Mouse (Mus musculus) heart, embryonic 14.5 days (tissue): ENCODE results near the gene Tmem127. TPM values are rescaled to one million over a fixed set of nuclear protein-coding genes. Genes with fewer than 3 reads are reported as not detected.
"Not testable (repeated sequence)": the region's sequence is repeated elsewhere in the genome, so short reads cannot be mapped to it uniquely, and the experiment has no call there.

Experiments
- ATAC-seq: fragments of 200-750 bp; cut with Nextera tagmentation; 2 replicates; pipeline ENCODE4 v1.8.0; 2017; ENCODE audit warnings: low read depth, moderate TSS enrichment; ENCODE audit not compliant: insufficient number of reproducible peaks, insufficient read depth, low FRiP score
- H3K27ac ChIP-seq, 2 experiments: fragments of 200-500 bp in 1 of 2; fragments of 300-500 bp in 1 of 2; sonication (generic) in 1 of 2; replicated peaks in 1 of 2; 2 replicates each; pipeline ENCODE4 v1.5.1; 2012 to 2014; ENCODE audit warnings: low read depth in 2 of 2, low read length in 2 of 2, control low read depth in 1 of 2, mild to moderate bottlenecking in 1 of 2, mixed read lengths in 1 of 2; ENCODE audit not compliant: control insufficient read depth in 1 of 2, insufficient read depth in 1 of 2
- H3K27me3 ChIP-seq: fragments of 300-500 bp; sonication (generic); 2 replicates; pipeline ENCODE4 v1.6.1; 2014; ENCODE audit warnings: mild to moderate bottlenecking, low read length, control low read depth; ENCODE audit not compliant: control insufficient read depth, insufficient read depth
- H3K36me3 ChIP-seq: fragments of 300-500 bp; sonication (generic); 2 replicates; pipeline ENCODE4 v1.6.1; 2014; ENCODE audit warnings: mild to moderate bottlenecking, control low read depth, low read length, mixed read lengths; ENCODE audit not compliant: control insufficient read depth, insufficient read depth
- H3K4me1 ChIP-seq, 2 experiments: fragments of 200-500 bp in 1 of 2; fragments of 300-500 bp in 1 of 2; sonication (generic) in 1 of 2; 2 replicates each; pipeline ENCODE4 v1.6.1; 2012 to 2014; ENCODE audit warnings: low read length in 2 of 2, control low read depth in 1 of 2, mixed read lengths in 1 of 2; ENCODE audit not compliant: control insufficient read depth in 2 of 2, insufficient read depth in 2 of 2
- H3K4me2 ChIP-seq: fragments of 300-500 bp; sonication (generic); 2 replicates; pipeline ENCODE4 v1.6.1; 2014; ENCODE audit warnings: mild to moderate bottlenecking, low read length
- H3K4me3 ChIP-seq, 2 experiments: fragments of 200-500 bp in 1 of 2; fragments of 300-500 bp in 1 of 2; sonication (generic) in 1 of 2; 2 replicates each; pipeline ENCODE4 v1.5.1; 2012 to 2014; ENCODE audit warnings: low read length in 2 of 2, mild to moderate bottlenecking in 2 of 2, control low read depth in 1 of 2, low read depth in 1 of 2, moderate library complexity in 1 of 2; ENCODE audit not compliant: control insufficient read depth in 1 of 2, insufficient read depth in 1 of 2
- H3K9ac ChIP-seq: fragments of 300-500 bp; sonication (generic); 2 replicates; pipeline ENCODE4 v1.6.1; 2014; ENCODE audit warnings: mild to moderate bottlenecking, low read length
- H3K9me3 ChIP-seq: fragments of 300-500 bp; sonication (generic); 2 replicates; pipeline ENCODE4 v1.6.1; 2016; ENCODE audit warnings: low read length, control low read depth; ENCODE audit not compliant: control insufficient read depth
- WGBS: fragments of 180-500 bp; shearing (Covaris S2); extraction: QIAGEN DNeasy Blood & Tissue Kit; methylation state at CpG from one replicate; pipeline ENCODE4 v1.1.7; 2014; 5-methylcytosine and 5-hydroxymethylcytosine counted together
- polyA plus RNA-seq: library from polyadenylated mRNA; unstranded; fragments of >200 nt; fragmentation: Nextera tagmentation; extraction: Ambion mirVana; gene quantifications from 2 replicates; pipeline ENCODE4 v1.2.1, GENCODE M21; 2014

The Tmem127 gene
- polyA plus RNA-seq, 1 experiment from 2014 or later = 17.7 TPM

- Histone ChIP-seq H3K36me3 (peaks cover 6% of the 10 kb centered on the region; the same call in 1 of the 2 replicates), H3K9me3 (no peaks in the 10 kb centered on the region), H3K4me3 (peak within 1 kb of the TSS; percentile 57 to 78), H3K4me1 (peaks cover 2 to 4% of the 10 kb centered on the region in 2 experiments), H3K27ac (peak within 1 kb of the TSS; percentile 92 to 94), H3K27me3 (no peaks in the 10 kb centered on the region), H3K4me2 (peak within 1 kb of the TSS; percentile 84), H3K9ac (peak within 1 kb of the TSS; percentile 82)
- ATAC-seq = peak; percentile 99
- under 1% methylated on average over 49 of the region's 49 CpGs for WGBS
These were observed 22.0 kb downstream of the Tmem127 start, which contains the start of gene Stard7 for GRCm38 (mm10) chr2:127269491-127270299. Stard7 (plus strand) TSS chr2:127270218.

DNA sequence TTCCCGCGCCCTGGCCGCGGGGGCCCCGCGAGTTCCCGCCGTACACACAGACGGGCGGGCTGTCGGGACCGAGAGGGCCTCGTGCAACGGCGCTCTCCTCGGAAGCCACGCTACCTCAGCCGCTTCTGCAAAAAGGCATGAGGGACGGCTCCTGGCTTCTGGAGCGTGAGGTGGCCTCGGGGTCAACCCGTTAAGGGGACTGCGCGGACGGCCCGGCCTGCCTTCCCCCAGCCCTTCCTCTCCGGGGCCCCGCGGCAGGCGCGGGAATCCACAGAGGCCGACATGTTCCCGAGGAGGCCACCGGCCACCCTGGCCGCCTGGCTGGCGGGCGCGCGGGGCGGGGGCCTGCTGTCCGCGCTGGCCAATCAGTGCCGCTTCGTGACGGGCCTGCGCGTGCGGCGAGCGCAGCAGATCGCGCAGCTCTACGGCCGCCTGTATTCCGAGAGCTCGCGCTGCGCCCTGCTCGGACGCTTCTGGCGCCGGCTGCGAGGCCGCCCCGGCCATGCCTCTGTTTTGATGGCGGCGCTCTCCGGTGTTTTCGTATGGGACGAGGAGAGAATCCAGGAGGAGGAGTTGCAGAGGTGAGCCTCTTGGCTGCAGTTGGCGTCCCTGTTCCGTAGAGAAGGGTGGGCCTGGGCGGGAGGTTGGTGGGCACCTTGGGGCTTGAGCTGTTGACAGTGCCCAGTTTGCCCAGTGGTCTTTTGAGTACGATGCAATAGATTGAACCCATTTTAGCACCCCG, 22.8 kb downstream of the Tmem127 start:
- under 1% methylated on average over 74 of the region's 75 CpGs for WGBS
- peak overlapping the region; percentile 84 for H3K4me2 ChIP-seq
- ATAC-seq = peak; percentile 90
- H3K36me3 ChIP-seq = peaks cover 6% of the 10 kb centered on the region; the same call in 1 of the 2 replicates
- no peaks in the 10 kb centered on the region for H3K27me3 ChIP-seq
- H3K4me1 ChIP-seq = peaks cover 2 to 11% of the 10 kb centered on the region in 2 experiments
- peak overlapping the region; percentile 92 to 94 for H3K27ac ChIP-seq
- H3K9ac ChIP-seq = peak overlapping the region; percentile 82
- H3K9me3 ChIP-seq = no peaks in the 10 kb centered on the region
- H3K4me3 ChIP-seq = peak overlapping the region; percentile 57 to 78

DNA sequence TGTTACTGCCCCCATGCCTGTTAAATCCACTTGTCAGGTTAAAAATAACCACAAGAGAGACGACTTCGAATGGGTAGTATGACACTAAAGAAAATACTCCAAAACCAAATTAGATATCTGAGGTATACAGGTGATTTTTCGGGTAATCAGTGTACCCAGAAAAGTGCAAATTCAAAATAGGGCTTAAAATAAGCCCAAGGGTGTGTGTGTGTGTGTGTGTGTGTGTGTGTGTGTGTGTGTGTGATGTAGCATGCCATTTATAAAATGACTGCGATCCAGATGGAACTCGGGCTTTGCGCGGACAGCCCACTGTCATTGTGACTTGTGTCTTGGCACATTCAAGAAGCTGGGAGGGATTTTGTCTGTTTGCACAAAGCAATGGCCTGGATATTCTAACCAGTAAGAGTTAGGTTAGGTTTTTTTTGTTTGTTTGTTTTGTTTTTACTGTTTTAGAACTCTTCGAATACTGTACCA, 23.4 kb downstream of the Tmem127 start:
- WGBS = 5% methylated on average over 8 of the region's 8 CpGs
- H3K27ac ChIP-seq = peak overlapping the region; percentile 77 to 92
- ATAC-seq = no peak
- H3K4me1 ChIP-seq = peaks cover 2 to 18% of the 10 kb centered on the region in 2 experiments
- peak overlapping the region; percentile 84 for H3K4me2 ChIP-seq
- no peaks in the 10 kb centered on the region for H3K27me3 ChIP-seq
- H3K36me3 ChIP-seq = peaks cover 6% of the 10 kb centered on the region; the same call in 1 of the 2 replicates
- H3K9ac ChIP-seq = peak overlapping the region; percentile 82
- H3K4me3 ChIP-seq = peak overlapping the region; percentile 57 to 78
- no peaks in the 10 kb centered on the region for H3K9me3 ChIP-seq

DNA sequence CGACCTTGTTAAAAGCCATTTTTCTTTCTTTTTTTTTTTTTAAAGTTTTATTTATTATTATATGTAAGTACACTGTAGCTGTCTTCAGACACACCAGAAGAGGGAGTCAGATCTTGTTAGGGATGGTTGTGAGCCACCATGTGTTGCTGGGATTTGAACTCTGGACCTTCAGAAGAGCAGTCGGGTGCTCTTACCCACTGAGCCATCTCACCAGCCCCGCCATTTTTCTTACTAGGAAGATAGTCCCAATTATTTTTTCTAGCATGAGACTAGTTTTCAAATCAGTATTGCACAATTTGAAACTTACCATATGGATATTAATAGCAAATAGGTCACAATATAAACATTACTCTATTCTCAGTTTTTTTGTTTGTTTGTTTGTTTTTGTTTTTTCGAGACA, 24.3 kb downstream of the Tmem127 start:
- Histone ChIP-seq H3K4me2 (peak overlapping the region; percentile 84), H3K4me1 (peaks cover 2 to 20% of the 10 kb centered on the region in 2 experiments)
- H3K27ac ChIP-seq, H3K9me3 ChIP-seq, H3K4me3 ChIP-seq, H3K36me3 ChIP-seq, H3K9ac ChIP-seq, H3K27me3 ChIP-seq, ATAC-seq: not testable (repeated sequence)
- 91% methylated on average over 4 of the region's 4 CpGs for WGBS

DNA sequence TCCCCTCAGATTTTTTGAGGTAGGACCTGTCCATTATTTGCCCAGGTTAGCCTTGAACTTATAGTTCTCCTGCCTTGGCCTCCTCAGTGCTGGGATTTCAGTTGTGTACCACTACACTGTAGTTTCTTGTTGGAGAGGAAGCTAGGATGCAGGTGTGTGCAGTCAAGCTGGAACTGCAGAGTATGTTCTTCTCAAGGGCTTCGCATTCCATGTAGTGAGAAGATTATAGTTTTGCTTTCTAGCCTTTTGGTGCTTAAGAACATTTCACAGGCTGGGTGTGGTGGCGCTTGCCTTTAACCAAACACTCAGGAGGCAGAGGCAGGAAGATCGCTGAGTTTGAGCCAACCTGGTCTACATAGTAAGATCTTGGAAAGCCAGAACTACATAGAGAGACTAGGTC, 25.1 kb downstream of the Tmem127 start:
- Histone ChIP-seq H3K36me3 (peaks cover 6% of the 10 kb centered on the region; the same call in 1 of the 2 replicates), H3K4me2 (no peak overlapping the region), H3K9me3 (no peaks in the 10 kb centered on the region), H3K27me3 (no peaks in the 10 kb centered on the region), H3K9ac (no peak overlapping the region), H3K4me1 (peaks cover 2 to 20% of the 10 kb centered on the region in 2 experiments), H3K4me3 (no peak overlapping the region), H3K27ac (no peak overlapping the region)
- ATAC-seq = no peak
- 92% methylated on average over 3 of the region's 3 CpGs for WGBS

GRCm38 (mm10) chr2:127274590-127274989, 26.9 kb downstream of the Tmem127 start:
- peaks cover 6% of the 10 kb centered on the region; the same call in 1 of the 2 replicates for H3K36me3 ChIP-seq
- no peak overlapping the region for H3K9ac ChIP-seq
- no peaks in the 10 kb centered on the region for H3K27me3 ChIP-seq
- peaks cover 2 to 24% of the 10 kb centered on the region in 2 experiments for H3K4me1 ChIP-seq
- H3K4me3 ChIP-seq = no peak overlapping the region
- H3K4me2 ChIP-seq = peak overlapping the region; percentile 27
- no peaks in the 10 kb centered on the region for H3K9me3 ChIP-seq
- H3K27ac ChIP-seq = peak overlapping the region in 1 of 2 experiments; percentile 53; a peak in 1 of 4 replicates
- ATAC-seq = no peak
- 71% methylated on average over 2 of the region's 2 CpGs for WGBS

GRCm38 (mm10) chr2:127275551-127276320, 28.0 kb downstream of the Tmem127 start:
- H3K4me2 ChIP-seq = no peak overlapping the region
- H3K36me3 ChIP-seq = peaks cover 6% of the 10 kb centered on the region; the same call in 1 of the 2 replicates
- no peaks in the 10 kb centered on the region for H3K9me3 ChIP-seq
- H3K4me1 ChIP-seq = peaks cover 2 to 24% of the 10 kb centered on the region in 2 experiments
- H3K27me3 ChIP-seq = no peaks in the 10 kb centered on the region
- WGBS = 56% methylated on average over 5 of the region's 5 CpGs
- H3K4me3 ChIP-seq = no peak overlapping the region
- no peak for ATAC-seq
- 0 out of 4 replicates have a peak overlapping the region, but pooled peaks of 1 of the 2 experiments have one; percentile 24 for H3K27ac ChIP-seq
- H3K9ac ChIP-seq = no peak overlapping the region
